Mouse (Mus musculus) kidney, embryonic 14.5 days (tissue): ENCODE measurements at regions not wholly inside any gene's neighbourhood (a gene's known extent, or its start where the extent isn't known, plus 50 kb on each side); places are given as distances from the start of the nearest gene placed in this dataset.
A peak's percentile ranks its signal among the peaks of the same experiment; 100 is the strongest.

Experiments
- ATAC-seq: fragments of 200-750 bp; cut with Nextera tagmentation; 2 replicates; pipeline ENCODE4 v1.8.0; 2017; ENCODE audit warnings: moderate number of reproducible peaks, mild to moderate bottlenecking, moderate TSS enrichment, moderate library complexity; ENCODE audit not compliant: low FRiP score, low TSS enrichment
- H3K27ac ChIP-seq: fragments of 300-500 bp; sonication (generic); 2 replicates; pipeline ENCODE4 v1.5.1; 2014; ENCODE audit warnings: low read depth, mild to moderate bottlenecking, low read length, moderate library complexity, mixed read lengths
- H3K27me3 ChIP-seq: fragments of 300-500 bp; sonication (generic); 2 replicates; pipeline ENCODE4 v1.6.1; 2014; ENCODE audit warnings: mild to moderate bottlenecking, low read length; ENCODE audit not compliant: control insufficient read depth, insufficient read depth
- H3K36me3 ChIP-seq: fragments of 300-500 bp; sonication (generic); 2 replicates; pipeline ENCODE4 v1.6.1; 2014; ENCODE audit warnings: low read length, mixed read lengths; ENCODE audit not compliant: control insufficient read depth, insufficient read depth
- H3K4me1 ChIP-seq: fragments of 300-500 bp; sonication (generic); 2 replicates; pipeline ENCODE4 v1.6.1; 2014; ENCODE audit warnings: low read length, mixed read lengths; ENCODE audit not compliant: control insufficient read depth, insufficient read depth
- H3K4me2 ChIP-seq: fragments of 300-500 bp; sonication (generic); replicated peaks from 2 replicates; pipeline ENCODE4 v1.6.1; 2014; ENCODE audit warnings: low read depth, mild to moderate bottlenecking, low read length
- H3K4me3 ChIP-seq: fragments of 300-500 bp; sonication (generic); 2 replicates; pipeline ENCODE4 v1.5.1; 2014; ENCODE audit warnings: mild to moderate bottlenecking, low read length
- H3K9ac ChIP-seq: fragments of 300-500 bp; sonication (generic); 2 replicates; pipeline ENCODE4 v1.6.1; 2014; ENCODE audit warnings: low read depth, mild to moderate bottlenecking, low read length, moderate library complexity
- H3K9me3 ChIP-seq: fragments of 300-500 bp; sonication (generic); 2 replicates; pipeline ENCODE4 v1.6.1; 2016; ENCODE audit warnings: low read length; ENCODE audit not compliant: control insufficient read depth
- WGBS: fragments of 180-500 bp; shearing (Covaris S2); extraction: QIAGEN DNeasy Blood & Tissue Kit; methylation state at CpG from one replicate; pipeline ENCODE4 v1.1.7; 2014; 5-methylcytosine and 5-hydroxymethylcytosine counted together

DNA sequence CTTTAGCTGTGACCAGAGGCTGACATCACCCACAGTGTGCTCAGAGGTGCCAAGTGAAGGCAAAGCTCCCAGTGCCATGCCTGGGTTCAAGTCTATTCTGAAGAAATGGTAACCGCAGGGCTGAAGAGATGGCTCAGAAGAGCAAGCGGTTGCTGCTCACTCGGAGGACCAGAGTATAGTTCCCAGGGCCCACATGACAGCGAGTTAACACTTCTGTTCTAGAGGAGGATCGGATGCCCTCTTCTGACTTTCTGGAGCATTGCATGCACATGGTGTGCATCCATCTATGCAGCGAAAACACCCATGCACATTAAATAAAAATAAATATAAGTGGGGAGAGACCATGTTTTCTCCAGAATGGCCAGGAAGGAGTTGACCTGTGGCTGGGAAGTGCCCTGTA, 209.5 kb downstream of the Sorl1 start:
- no peaks in the 10 kb centered on the region for H3K4me1 ChIP-seq
- no peak for ATAC-seq
- H3K36me3 ChIP-seq = no peaks in the 10 kb centered on the region
- no peak overlapping the region for H3K27ac ChIP-seq
- H3K4me3 ChIP-seq = no peak overlapping the region
- H3K9ac ChIP-seq = no peak overlapping the region
- H3K9me3 ChIP-seq = no peaks in the 10 kb centered on the region
- 94% methylated on average over 6 of the region's 6 CpGs for WGBS
- no peaks in the 10 kb centered on the region for H3K27me3 ChIP-seq
- no peak overlapping the region for H3K4me2 ChIP-seq

DNA sequence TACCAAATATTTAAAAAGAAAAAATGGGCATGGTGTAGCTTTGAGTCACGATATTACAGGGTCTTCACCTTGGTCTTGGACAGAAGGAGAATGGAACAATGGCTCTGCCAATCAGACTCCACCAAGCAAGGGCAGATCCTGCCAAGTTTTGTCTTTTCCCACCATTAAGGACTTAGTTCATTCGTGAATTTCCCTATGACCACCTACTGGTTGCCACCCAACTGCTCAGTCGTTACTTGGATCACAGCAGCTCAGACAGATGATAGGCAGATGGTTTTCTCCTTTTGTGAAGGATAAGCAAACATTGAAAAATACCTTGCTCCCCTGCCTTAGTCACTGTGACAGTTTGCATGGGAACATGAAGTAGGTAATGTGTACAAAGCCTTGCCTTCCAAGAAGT, 210.2 kb downstream of the Sorl1 start:
- Histone ChIP-seq H3K4me2 (no peak overlapping the region), H3K4me1 (no peaks in the 10 kb centered on the region), H3K27ac (no peak overlapping the region), H3K9me3 (no peaks in the 10 kb centered on the region), H3K9ac (no peak overlapping the region), H3K27me3 (no peaks in the 10 kb centered on the region), H3K4me3 (no peak overlapping the region), H3K36me3 (no peaks in the 10 kb centered on the region)
- ATAC-seq = no peak
- WGBS = 88% methylated on average over 3 of the region's 3 CpGs

DNA sequence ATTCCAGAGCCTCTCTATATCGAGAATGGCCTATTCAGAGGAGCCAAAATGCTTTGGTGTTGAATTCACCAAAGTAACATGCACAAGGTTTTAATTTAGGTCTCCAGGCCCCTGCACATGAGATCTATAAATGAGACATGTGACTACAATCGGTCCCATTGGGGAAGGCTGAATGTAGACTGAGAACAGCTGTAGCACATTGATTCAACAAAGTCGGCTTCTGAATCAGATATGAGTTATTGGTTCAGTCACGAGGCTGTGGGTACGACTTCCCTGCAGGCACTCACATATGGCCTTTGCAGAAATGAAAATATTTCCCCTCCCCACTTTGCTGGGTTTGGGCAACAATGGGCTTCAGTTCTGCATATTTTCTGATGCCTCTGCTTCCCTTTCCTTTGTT, 211.6 kb downstream of the Sorl1 start:
- no peak overlapping the region for H3K9ac ChIP-seq
- no peaks in the 10 kb centered on the region for H3K36me3 ChIP-seq
- no peaks in the 10 kb centered on the region for H3K4me1 ChIP-seq
- no peak for ATAC-seq
- H3K4me2 ChIP-seq = no peak overlapping the region
- H3K27ac ChIP-seq = no peak overlapping the region
- no peak overlapping the region for H3K4me3 ChIP-seq
- no peaks in the 10 kb centered on the region for H3K9me3 ChIP-seq
- no peaks in the 10 kb centered on the region for H3K27me3 ChIP-seq
- WGBS = 71% methylated on average over 5 of the region's 5 CpGs

DNA sequence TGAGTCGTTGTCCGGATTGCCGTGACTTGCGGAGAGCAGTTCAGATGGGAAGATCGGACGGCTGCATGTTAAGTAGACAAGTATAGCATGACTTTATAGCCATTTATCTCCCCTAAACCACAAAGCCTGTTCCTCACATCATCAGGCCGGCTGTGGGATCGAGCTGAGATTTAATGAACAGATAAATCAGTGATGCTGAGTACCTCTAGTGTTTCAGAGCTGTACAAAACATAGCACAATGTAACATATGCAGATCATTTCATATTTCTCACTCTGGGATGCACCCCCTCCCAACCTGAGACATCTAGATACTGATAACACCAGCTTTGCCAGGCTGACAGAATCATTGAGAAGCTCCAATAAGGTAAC, 223.5 kb downstream of the Sorl1 start:
- Histone ChIP-seq H3K4me2 (no peak overlapping the region), H3K27ac (no peak overlapping the region)
- WGBS = 49% methylated on average over 8 of the region's 8 CpGs

DNA sequence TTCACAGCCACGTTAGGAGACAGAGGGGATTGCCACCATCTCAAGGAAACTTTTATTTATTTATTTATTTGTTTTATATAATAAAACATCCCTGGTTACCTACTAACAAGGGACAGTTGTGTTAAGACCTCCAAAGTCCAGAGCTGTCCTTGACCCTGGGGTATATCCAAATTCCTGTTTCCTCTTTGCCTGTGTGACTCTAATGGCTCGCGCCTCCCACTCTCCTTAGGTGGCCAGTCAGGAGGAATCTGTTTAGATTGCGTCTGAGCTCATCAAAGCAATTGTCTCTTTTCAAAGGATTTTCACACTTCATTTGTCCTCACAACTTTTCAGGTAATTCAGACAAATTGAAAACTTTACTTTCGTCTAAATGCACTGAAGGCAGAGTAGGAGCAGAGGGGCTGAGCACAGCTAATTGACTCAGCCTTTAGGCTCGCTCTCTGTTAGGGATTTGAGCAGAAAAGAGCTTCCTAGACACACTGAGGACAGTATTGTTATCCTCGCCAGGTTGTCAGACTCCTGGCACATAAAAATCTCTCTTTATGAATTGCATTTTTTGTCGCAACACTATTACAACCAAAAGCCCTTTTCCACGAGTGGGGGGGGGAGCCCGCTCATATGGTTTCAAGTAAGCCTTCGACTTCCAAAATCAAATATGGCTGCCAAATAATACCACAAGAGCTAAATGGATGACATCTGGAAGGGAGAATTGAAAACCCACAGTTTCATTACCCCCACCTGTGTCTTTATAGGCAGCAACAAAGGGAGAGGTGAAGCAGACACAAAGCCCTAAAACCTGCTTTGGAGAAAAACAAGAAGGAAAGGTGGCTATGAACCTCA, 224.1 kb downstream of the Sorl1 start:
- no peak overlapping the region for H3K4me3 ChIP-seq
- no peaks in the 10 kb centered on the region for H3K9me3 ChIP-seq
- H3K27ac ChIP-seq = no peak overlapping the region
- no peak for ATAC-seq
- H3K9ac ChIP-seq = no peak overlapping the region
- no peaks in the 10 kb centered on the region for H3K27me3 ChIP-seq
- 57% methylated on average over 11 of the region's 11 CpGs for WGBS
- no peaks in the 10 kb centered on the region for H3K36me3 ChIP-seq
- H3K4me2 ChIP-seq = no peak overlapping the region
- H3K4me1 ChIP-seq = 0 out of 2 replicates have a peak, but pooled peaks cover 3% of the 10 kb centered on the region

More for the DNA sequence above, 223.5 kb downstream of the Sorl1 start:
- H3K4me1 ChIP-seq = 0 out of 2 replicates have a peak, but pooled peaks cover 3% of the 10 kb centered on the region
- no peak overlapping the region for H3K9ac ChIP-seq
- H3K4me3 ChIP-seq = no peak overlapping the region
- ATAC-seq = no peak
- no peaks in the 10 kb centered on the region for H3K9me3 ChIP-seq
- no peaks in the 10 kb centered on the region for H3K36me3 ChIP-seq
- no peaks in the 10 kb centered on the region for H3K27me3 ChIP-seq

DNA sequence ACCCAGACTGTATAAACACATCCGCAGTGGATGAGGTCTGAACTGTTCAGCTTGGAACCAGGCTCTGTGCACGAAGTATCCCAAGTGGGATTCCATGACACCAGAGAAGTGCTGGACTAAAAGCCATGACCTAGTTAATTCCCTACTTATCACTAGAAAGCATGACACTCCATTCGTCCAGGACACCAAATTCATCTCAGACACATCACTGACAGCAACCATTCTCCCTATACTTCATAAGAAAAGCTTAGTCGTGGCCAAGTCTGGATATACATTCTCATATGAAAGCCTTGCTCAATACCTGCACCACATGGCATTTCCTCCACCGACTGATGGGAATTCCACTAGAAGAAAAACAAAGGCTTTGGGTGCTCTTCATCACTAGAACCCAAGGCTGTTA, 229.0 kb downstream of the Sorl1 start:
- no peak for ATAC-seq
- H3K27ac ChIP-seq = no peak overlapping the region
- H3K9ac ChIP-seq = no peak overlapping the region
- H3K4me3 ChIP-seq = no peak overlapping the region
- H3K4me1 ChIP-seq = peaks cover 11% of the 10 kb centered on the region; the same call in 1 of the 2 replicates
- no peak overlapping the region for H3K4me2 ChIP-seq
- no peaks in the 10 kb centered on the region for H3K36me3 ChIP-seq
- WGBS = 86% methylated on average over 5 of the region's 5 CpGs
- H3K9me3 ChIP-seq = no peaks in the 10 kb centered on the region
- H3K27me3 ChIP-seq = no peaks in the 10 kb centered on the region

DNA sequence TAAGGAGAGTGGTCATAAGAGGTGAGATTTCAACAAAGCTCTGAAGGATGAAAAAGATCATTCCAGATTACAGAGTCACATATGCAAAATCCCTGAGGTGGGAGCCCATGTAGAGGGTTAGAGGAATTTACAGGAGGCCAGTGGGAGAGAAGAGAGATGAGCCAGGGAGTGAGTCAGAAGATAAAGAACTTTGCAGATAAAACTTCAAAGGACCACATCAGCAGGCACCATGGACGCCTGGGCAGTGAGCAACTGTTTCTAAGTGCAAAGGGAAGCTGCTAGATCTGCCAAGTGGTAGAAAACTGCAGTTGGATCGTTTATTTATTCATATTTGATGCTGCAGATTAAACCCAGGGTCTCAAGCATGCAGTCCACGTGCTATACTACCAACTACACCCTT, 231.3 kb downstream of the Sorl1 start:
- H3K9ac ChIP-seq = no peak overlapping the region
- H3K4me3 ChIP-seq = no peak overlapping the region
- no peak overlapping the region for H3K4me2 ChIP-seq
- no peaks in the 10 kb centered on the region for H3K36me3 ChIP-seq
- peaks cover 13% of the 10 kb centered on the region; the same call in 1 of the 2 replicates for H3K4me1 ChIP-seq
- no peak overlapping the region for H3K27ac ChIP-seq
- WGBS = 81% methylated on average over 3 of the region's 3 CpGs
- H3K27me3 ChIP-seq = no peaks in the 10 kb centered on the region
- ATAC-seq = no peak
- no peaks in the 10 kb centered on the region for H3K9me3 ChIP-seq

DNA sequence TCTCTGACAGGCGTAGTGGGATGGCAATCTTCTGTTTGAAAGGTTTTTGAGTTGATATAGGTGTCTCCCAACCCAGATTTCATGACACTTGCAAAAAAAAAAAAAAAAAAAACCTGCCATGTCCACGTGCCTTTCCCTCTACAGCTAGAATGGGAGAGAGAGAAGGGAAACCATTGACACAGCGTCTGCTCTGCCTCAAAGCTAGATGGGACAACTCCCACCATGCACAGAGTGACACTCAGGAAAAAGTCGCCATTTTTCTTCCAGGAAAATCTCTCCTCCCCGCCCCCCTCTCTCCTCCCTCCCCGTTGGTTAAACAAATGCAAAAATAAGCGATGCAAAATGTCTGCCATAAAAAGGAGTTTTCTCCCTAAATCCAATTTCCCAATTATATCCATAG, 232.9 kb downstream of the Sorl1 start:
- no peak for ATAC-seq
- peak overlapping the region; percentile 19; the same call in 1 of the 2 replicates for H3K9ac ChIP-seq
- H3K36me3 ChIP-seq = no peaks in the 10 kb centered on the region
- H3K4me1 ChIP-seq = peaks cover 13% of the 10 kb centered on the region; the same call in 1 of the 2 replicates
- no peak overlapping the region for H3K4me3 ChIP-seq
- WGBS = 45% methylated on average over 7 of the region's 7 CpGs
- peak overlapping the region; percentile 29 for H3K4me2 ChIP-seq
- no peaks in the 10 kb centered on the region for H3K27me3 ChIP-seq
- H3K9me3 ChIP-seq = no peaks in the 10 kb centered on the region
- peak overlapping the region; percentile 83 for H3K27ac ChIP-seq

DNA sequence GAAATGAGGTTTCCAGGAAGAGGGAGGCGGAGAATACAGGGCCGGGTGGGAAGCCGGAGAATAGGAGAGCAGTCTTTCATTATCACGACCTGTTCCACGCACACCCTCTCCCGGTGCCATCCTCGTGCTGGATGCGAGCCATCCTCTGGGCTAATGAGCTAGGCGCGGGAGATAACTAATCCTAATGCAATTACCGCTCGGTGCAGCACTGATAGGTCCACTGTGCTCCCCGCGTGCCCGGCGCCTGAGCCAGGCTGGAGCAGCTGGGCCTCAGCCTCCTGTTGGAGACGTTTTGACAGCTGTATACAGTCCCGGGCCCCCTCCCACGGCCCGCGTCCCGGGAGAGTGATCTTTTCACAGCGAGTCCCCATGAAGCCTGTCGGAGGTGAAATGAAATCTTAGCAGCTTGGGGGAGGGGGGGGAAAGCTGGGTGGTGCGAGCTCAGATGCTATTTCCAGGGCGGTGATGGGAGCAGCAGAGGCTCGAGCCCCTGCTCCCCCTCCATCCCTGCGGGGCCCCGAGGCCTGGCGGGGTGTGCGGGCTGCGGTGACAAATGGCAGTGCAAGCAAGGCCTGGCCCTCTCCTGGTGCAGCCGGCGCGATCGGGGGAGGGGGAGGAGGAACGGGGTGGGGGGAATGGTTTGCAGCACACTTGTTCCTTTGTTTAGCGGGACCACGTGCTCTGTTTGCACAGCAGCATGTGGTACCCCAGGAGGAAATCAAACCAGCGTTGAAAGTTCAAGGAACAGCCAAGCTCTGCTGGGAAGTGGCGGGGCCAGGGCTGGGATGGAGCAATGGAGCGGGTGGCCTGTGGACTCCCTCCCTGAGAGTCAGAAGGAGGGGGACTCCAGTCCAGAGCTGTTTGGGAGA, 233.6 kb downstream of the Sorl1 start:
- ATAC-seq = peak; percentile 95
- Histone ChIP-seq H3K4me1 (peaks cover 13% of the 10 kb centered on the region; the same call in 1 of the 2 replicates), H3K4me3 (peak overlapping the region; percentile 9), H3K9me3 (no peaks in the 10 kb centered on the region), H3K36me3 (no peaks in the 10 kb centered on the region), H3K9ac (peak overlapping the region; percentile 19), H3K27me3 (no peaks in the 10 kb centered on the region), H3K27ac (peak overlapping the region; percentile 83), H3K4me2 (peak overlapping the region; percentile 29)
- WGBS = 2% methylated on average over 38 of the region's 42 CpGs
